Mouse (Mus musculus) lung, adult 2 months (tissue): ENCODE results near the gene Serpinb1a.

Source experiments
- CTCF ChIP-seq: fragments of 200-500 bp; IDR thresholded peaks from 2 replicates; pipeline ENCODE4 v1.5.1; 2011; ENCODE audit warnings: mild to moderate bottlenecking, low read length, control low read depth; ENCODE audit not compliant: insufficient read depth
- POLR2A ChIP-seq: fragments of 200-500 bp; IDR thresholded peaks from 2 replicates; pipeline ENCODE4 v1.6.1; 2011; ENCODE audit warnings: low read depth, mild to moderate bottlenecking, control low read depth, low read length, borderline replicate concordance; ENCODE audit errors: extremely low read depth

DNA sequence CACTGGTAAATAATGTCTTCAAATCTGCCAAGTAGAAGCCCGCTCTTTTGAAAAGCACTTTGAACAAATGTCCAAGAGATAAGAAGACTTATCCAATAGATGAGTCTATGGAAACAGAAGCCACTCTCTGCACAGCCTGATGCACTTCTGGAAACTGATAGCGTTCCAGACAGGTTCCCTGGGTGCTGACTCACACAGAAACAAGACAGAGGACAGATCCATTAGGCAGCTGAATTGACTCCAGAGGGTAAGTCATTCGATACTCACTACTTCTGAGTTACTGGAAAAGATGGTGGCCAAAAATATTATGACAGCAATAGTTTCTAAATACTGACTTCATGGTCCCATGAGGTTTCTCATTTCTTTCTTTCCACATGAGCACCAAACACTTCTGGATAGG is 9.8 kb upstream of the Serpinb1a start:
- TF ChIP-seq CTCF (no peak), POLR2A (no peak)
